Mouse (Mus musculus): ENCODE data around the gene Tlk2. TPM values are rescaled to one million over a fixed set of nuclear protein-coding genes. Genes with fewer than 3 reads are reported as not detected.

The Tlk2 gene
- polyA plus RNA-seq, 1 experiment from 2014 or later, result 30.4 TPM

DNA sequence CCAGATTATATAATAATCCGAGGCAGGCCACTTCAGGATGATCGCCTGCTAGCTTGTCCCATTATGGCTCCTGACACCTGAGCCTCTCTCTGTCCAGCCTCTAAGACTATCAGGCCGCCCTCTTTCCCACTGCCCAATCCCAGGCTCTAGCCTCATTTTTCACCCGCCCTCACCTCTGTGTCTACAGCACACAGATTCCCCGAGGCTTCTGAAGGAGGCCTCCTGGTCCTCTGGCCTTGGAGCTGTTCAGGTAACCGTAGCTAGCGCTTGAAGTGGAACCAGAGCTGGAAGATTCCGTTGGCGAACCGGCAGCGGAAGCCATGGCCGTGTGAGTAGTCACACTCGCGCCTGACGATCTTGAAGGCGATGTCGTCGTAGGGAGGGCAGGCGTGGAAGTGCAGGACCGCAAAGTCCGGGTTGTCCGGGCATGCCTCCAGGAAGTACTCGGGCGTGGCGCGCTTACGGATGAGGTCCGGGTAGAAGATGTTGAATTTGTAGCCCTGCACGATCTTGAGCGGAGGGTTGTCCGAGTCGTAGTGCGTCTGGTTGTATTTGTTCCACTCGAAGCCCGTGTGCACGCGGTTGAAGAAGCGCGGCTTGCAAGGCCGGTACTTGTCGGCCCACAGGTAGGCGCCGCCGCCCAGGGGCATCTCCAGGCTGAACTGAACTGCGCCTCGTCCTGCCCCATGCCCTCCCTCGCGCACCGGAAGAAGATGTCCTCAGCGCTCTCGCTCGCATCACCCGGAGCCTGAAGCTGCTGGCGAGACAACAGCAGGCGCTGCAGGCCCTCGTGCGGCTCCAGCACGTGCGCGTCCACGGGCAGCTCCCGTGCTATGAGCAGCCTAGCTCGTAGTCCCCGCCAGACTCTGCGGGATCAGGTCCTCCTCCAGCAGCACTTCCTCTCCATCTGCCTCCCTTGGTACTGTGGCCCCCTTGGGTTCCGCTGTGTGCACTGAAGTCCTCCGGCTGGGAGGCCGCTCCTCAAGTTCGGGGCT, 13.8 kb upstream of the Tlk2 start:
- no peak overlapping the region for H3K9ac ChIP-seq
- no peak overlapping the region for H3K4me3 ChIP-seq
- H3K27ac ChIP-seq, result no peak overlapping the region
- H3K4me2 ChIP-seq (replicated peaks), result no peak overlapping the region
- no peaks in the 10 kb centered on the region for H3K27me3 ChIP-seq
- peaks cover 24% of the 10 kb centered on the region for H3K9me3 ChIP-seq
- WGBS, result 84% methylated on average over 69 of the region's 69 CpGs
- ATAC-seq (ENCODE audit: insufficient number of reproducible peaks, insufficient read depth, low FRiP score, low TSS enrichment), result no peak
- no peaks in the 10 kb centered on the region for H3K36me3 ChIP-seq
- H3K4me1 ChIP-seq, result no peaks in the 10 kb centered on the region

DNA sequence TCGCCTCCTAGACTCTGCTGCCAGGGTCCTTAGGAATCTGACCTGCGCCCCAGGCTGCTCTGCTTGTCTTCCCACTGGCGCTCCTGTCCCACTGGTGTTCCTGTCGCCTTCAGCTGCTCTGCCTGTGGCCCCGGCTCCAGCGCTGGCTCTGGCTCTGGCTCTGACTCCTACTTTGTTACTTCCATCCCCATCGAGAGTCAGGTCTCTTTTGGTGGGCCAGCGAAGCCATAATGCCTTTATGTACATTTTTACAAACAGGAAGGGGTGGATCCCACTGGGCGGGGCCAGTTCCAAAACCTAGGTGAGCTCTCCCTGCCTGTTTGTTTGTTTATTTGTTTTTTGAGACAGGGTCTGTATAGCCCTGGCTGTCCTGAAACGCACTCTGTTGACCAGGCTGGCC, 11.8 kb upstream of the Tlk2 start:
- peaks cover 24% of the 10 kb centered on the region for H3K9me3 ChIP-seq
- H3K36me3 ChIP-seq, result no peaks in the 10 kb centered on the region
- H3K27me3 ChIP-seq, result no peaks in the 10 kb centered on the region
- H3K4me1 ChIP-seq, result no peaks in the 10 kb centered on the region
- no peak overlapping the region for H3K27ac ChIP-seq
- no peak overlapping the region for H3K9ac ChIP-seq
- no peak overlapping the region for H3K4me3 ChIP-seq
- 88% methylated on average over 10 of the region's 10 CpGs for WGBS
- no peak for ATAC-seq (ENCODE audit: insufficient number of reproducible peaks, insufficient read depth, low FRiP score, low TSS enrichment)
- H3K4me2 ChIP-seq (replicated peaks), result no peak overlapping the region

GRCm38 (mm10) chr11:105179523-105179922, 916 bp downstream of the Tlk2 start:
- Histone ChIP-seq H3K9ac (no peak overlapping the region), H3K4me3 (peak overlapping the region; percentile 96; the same call in 1 of the 2 replicates), H3K36me3 (peaks cover 9% of the 10 kb centered on the region), H3K9me3 (no peaks in the 10 kb centered on the region), H3K27me3 (no peaks in the 10 kb centered on the region), H3K4me2 (replicated peaks) (peak overlapping the region; percentile 65), H3K4me1 (peaks cover 14% of the 10 kb centered on the region), H3K27ac (no peak overlapping the region)
- no peak for ATAC-seq (ENCODE audit: insufficient number of reproducible peaks, insufficient read depth, low FRiP score, low TSS enrichment)
- 85% methylated on average over 4 of the region's 4 CpGs for WGBS

- Histone ChIP-seq H3K36me3 (peaks cover 14% of the 10 kb centered on the region), H3K9me3 (no peaks in the 10 kb centered on the region), H3K27ac (peak overlapping the region; percentile 96), H3K27me3 (no peaks in the 10 kb centered on the region), H3K4me1 (peaks cover 14% of the 10 kb centered on the region), H3K4me3 (peak overlapping the region; percentile 96), H3K4me2 (replicated peaks) (peak overlapping the region; percentile 65), H3K9ac (peak overlapping the region; percentile 82)
- under 1% methylated on average over 35 of the region's 35 CpGs for WGBS
- ATAC-seq (ENCODE audit: insufficient number of reproducible peaks, insufficient read depth, low FRiP score, low TSS enrichment), result peak; percentile 60
These were observed 2.0 kb downstream of the Tlk2 start for GRCm38 (mm10) chr11:105180471-105181091.

GRCm38 (mm10) chr11:105181126-105181637, 2.6 kb downstream of the Tlk2 start:
- peaks cover 14% of the 10 kb centered on the region for H3K36me3 ChIP-seq

DNA sequence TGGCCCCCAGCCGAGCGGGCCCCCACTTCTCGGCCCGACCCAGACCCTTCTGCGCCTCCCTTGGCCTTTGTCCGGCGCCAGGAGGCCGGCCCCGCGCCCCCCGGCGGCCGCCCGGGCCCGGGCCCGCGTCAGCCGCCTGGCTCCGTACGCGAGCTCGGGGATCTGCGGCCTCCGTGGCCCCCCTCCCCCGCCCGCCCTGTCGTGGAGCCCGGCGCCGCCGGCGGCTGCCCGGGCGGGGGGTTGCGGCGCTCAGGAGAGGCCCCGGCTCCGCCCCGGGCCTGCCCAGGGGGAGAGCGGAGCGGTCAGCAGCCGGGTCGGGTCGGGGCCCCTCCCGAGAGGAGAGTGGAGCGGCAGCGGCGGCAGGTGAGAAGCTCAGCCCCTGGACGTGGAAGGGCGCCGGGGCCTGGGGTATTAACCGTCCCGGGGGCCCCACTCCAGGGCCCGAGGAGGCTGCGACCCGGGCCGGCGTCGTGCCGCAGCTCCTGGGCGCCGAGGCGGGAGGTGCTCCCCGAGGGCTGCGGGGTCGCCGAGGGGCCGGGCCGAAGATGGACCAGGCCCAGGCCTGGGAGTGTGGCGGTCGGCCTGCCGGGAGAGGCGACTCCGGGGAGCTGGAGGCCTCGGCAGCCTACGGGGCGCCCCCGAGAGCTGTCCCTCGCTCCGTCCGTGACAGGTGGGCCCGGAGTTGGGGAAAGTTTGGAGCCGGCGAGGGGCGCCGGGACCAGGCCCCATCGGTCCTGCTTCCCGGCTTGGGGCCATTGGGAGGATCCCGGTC, 3.3 kb downstream of the Tlk2 start:
- peak; percentile 64 for ATAC-seq (ENCODE audit: insufficient number of reproducible peaks, insufficient read depth, low FRiP score, low TSS enrichment)
- Histone ChIP-seq H3K36me3 (peaks cover 14% of the 10 kb centered on the region), H3K27me3 (no peaks in the 10 kb centered on the region)

More at GRCm38 (mm10) chr11:105181126-105181637, 2.6 kb downstream of the Tlk2 start:
- Histone ChIP-seq H3K4me3 (peak overlapping the region; percentile 96), H3K27ac (peak overlapping the region; percentile 96), H3K4me1 (peaks cover 14% of the 10 kb centered on the region), H3K27me3 (no peaks in the 10 kb centered on the region), H3K4me2 (replicated peaks) (peak overlapping the region; percentile 65), H3K9me3 (no peaks in the 10 kb centered on the region), H3K9ac (peak overlapping the region; percentile 99)
- ATAC-seq (ENCODE audit: insufficient number of reproducible peaks, insufficient read depth, low FRiP score, low TSS enrichment), result peak; percentile 97
- WGBS, result under 1% methylated on average over 58 of the region's 60 CpGs

GRCm38 (mm10) chr11:105182461-105182855, 3.9 kb downstream of the Tlk2 start:
- Histone ChIP-seq H3K4me3 (peak overlapping the region; percentile 96), H3K27me3 (no peaks in the 10 kb centered on the region), H3K27ac (peak overlapping the region; percentile 96), H3K9me3 (no peaks in the 10 kb centered on the region), H3K4me1 (peaks cover 14% of the 10 kb centered on the region), H3K4me2 (replicated peaks) (peak overlapping the region; percentile 65), H3K9ac (peak overlapping the region; percentile 99), H3K36me3 (peaks cover 14% of the 10 kb centered on the region)
- ATAC-seq (ENCODE audit: insufficient number of reproducible peaks, insufficient read depth, low FRiP score, low TSS enrichment), result no peak
- WGBS, result 6% methylated on average over 4 of the region's 4 CpGs

More for the DNA sequence above, 3.3 kb downstream of the Tlk2 start:
- under 1% methylated on average over 73 of the region's 89 CpGs for WGBS
- peak overlapping the region; percentile 96 for H3K27ac ChIP-seq
- peak overlapping the region; percentile 99 for H3K9ac ChIP-seq
- peaks cover 14% of the 10 kb centered on the region for H3K4me1 ChIP-seq
- peak overlapping the region; percentile 96 for H3K4me3 ChIP-seq
- peak overlapping the region; percentile 65 for H3K4me2 ChIP-seq (replicated peaks)
- no peaks in the 10 kb centered on the region for H3K9me3 ChIP-seq

- H3K4me3 ChIP-seq, result no peak overlapping the region
- WGBS, result 87% methylated on average over 3 of the region's 3 CpGs
- H3K4me2 ChIP-seq (replicated peaks), result no peak overlapping the region
- no peak overlapping the region for H3K9ac ChIP-seq
- peaks cover 10% of the 10 kb centered on the region for H3K36me3 ChIP-seq
- H3K4me1 ChIP-seq, result peaks cover 12% of the 10 kb centered on the region
- H3K27ac ChIP-seq, result no peak overlapping the region
- H3K9me3 ChIP-seq, result no peaks in the 10 kb centered on the region
- H3K27me3 ChIP-seq, result no peaks in the 10 kb centered on the region
- ATAC-seq (ENCODE audit: insufficient number of reproducible peaks, insufficient read depth, low FRiP score, low TSS enrichment), result no peak
These were observed 6.1 kb downstream of the Tlk2 start for GRCm38 (mm10) chr11:105184678-105185077.

- no peak overlapping the region for H3K9ac ChIP-seq
- H3K27me3 ChIP-seq, result no peaks in the 10 kb centered on the region
- H3K4me2 ChIP-seq (replicated peaks), result no peak overlapping the region
- no peaks in the 10 kb centered on the region for H3K4me1 ChIP-seq
- H3K9me3 ChIP-seq, result no peaks in the 10 kb centered on the region
- WGBS, result 91% methylated on average over 3 of the region's 3 CpGs
- ATAC-seq (ENCODE audit: insufficient number of reproducible peaks, insufficient read depth, low FRiP score, low TSS enrichment), result no peak
- peaks cover 8% of the 10 kb centered on the region for H3K36me3 ChIP-seq
- H3K27ac ChIP-seq, result no peak overlapping the region
- H3K4me3 ChIP-seq, result no peak overlapping the region
These were observed 13.6 kb downstream of the Tlk2 start for GRCm38 (mm10) chr11:105192186-105192585.

DNA sequence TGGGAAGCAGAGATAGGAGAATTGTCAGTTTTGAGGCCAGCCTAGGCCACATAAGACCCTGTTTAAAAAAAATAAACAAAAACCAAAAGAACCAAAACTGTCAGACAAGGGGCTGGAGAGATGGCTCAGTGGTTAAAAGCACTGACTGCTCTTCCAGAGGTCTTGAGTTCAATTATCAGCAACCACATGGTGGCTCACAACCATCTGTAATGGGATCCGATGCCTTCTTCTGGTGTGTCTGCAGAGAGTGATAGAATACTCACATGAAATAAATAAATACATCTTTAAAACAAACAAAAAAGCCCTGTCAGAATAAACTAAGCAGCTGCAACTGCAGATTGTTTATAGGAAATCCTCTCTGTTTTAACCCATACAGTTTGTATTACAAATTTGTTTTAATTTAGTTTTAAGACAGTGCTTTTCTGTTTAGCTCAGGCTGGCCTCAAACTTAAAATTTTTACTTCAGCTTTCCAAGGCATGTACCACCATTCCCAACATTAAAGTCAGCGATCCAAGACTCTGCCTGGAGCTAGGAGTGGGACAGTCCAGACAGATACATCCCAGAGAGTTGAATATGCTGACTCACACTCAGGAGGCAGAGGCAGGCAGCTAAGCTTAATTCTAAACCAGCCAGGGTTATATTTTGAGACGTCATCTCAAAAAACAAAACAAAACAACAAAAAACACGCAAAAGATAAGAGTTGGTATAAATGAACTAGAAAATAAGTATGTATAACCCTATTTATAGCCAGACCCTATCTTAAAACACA, 18.5 kb downstream of the Tlk2 start:
- Histone ChIP-seq H3K36me3 (peaks cover 4% of the 10 kb centered on the region), H3K4me2 (replicated peaks) (no peak overlapping the region), H3K4me3 (no peak overlapping the region), H3K9me3 (no peaks in the 10 kb centered on the region), H3K27me3 (no peaks in the 10 kb centered on the region), H3K4me1 (no peaks in the 10 kb centered on the region), H3K9ac (no peak overlapping the region), H3K27ac (no peak overlapping the region)
- ATAC-seq (ENCODE audit: insufficient number of reproducible peaks, insufficient read depth, low FRiP score, low TSS enrichment), result no peak
- WGBS, result 85% methylated on average over 4 of the region's 4 CpGs
